Comparison of ENCODE assay signal across 11 mouse cellular contexts in genomic region chr2:155278361-155278760, GRCm38 (mm10). TPM values are rescaled to one million over a fixed set of nuclear protein-coding genes. Genes with fewer than 3 reads are reported as not detected.
DNase-seq lines count a peak whose midpoint lies in the region; TF ChIP-seq lines count a peak whose summit lies in the region.
"Had no signal": no experiment of that assay in that cellular context is flagged by ENCODE, and none has a peak within 500 bp of the region (broad histone marks: within the 10 kb centered on the region; RNA-seq: fewer than 3 reads in every experiment).

No protein-coding gene starts in this region.

- H3K4me3 ChIP-seq in kidney, adult 2 months (ENCODE audit: insufficient read depth, low read depth, low read length) = no peak overlapping the region
- H3K4me3 ChIP-seq in lung, adult 2 months (replicated peaks; ENCODE audit: extremely low read depth, low read depth, low read length) = peak overlapping the region; percentile 6
- H3K4me3 ChIP-seq: embryonic facial prominence, embryonic 12.5 days had no signal

- 90% methylated on average over 7 of the region's 7 CpGs for WGBS in kidney, adult 2 months
- WGBS in lung, adult 2 months = 66% methylated on average over 7 of the region's 7 CpGs

- H3K27me3 ChIP-seq in kidney, adult 2 months (replicated peaks; ENCODE audit: control insufficient read depth, insufficient read depth, low read length) = no peaks in the 10 kb centered on the region
- H3K27me3 ChIP-seq: CH12.LX; embryonic facial prominence, embryonic 12.5 days had no signal

- no peak overlapping the region for H3K27ac ChIP-seq in kidney, adult 2 months (ENCODE audit: insufficient read depth, low read depth, low read length)
- H3K27ac ChIP-seq: embryonic facial prominence, embryonic 12.5 days had no signal

- peak; percentile 24 for DNase-seq in kidney, adult 2 months
- DNase-seq in kidney, postnatal 4 days = no peak
- peak; percentile 79 for DNase-seq in adrenal gland, postnatal 25 days
- peak; percentile 96 for DNase-seq in fat pad, adult 2 months (ENCODE audit: extremely low read depth, low read depth, low spot score)
- DNase-seq in lung, adult 2 months = peak; percentile 67
- no peak for DNase-seq in frontal cortex, postnatal 14 days (ENCODE audit: low spot score in 2 of 2)
- no peak for DNase-seq in left cerebral cortex, adult 18-20 months (ENCODE audit: low spot score in 2 of 2)
- DNase-seq in spleen, postnatal 10 days (ENCODE audit: low spot score in 2 of 2) = no peak
- DNase-seq: thymus, postnatal 25 days had no signal

- TF ChIP-seq CTCF in kidney, adult 2 months (conservative IDR thresholded peaks at IDR 0.05; ENCODE audit: insufficient read depth, insufficient read length, low read depth, low read length) = no peak
- TF ChIP-seq CTCF in lung, adult 2 months (IDR thresholded peaks at IDR 0.05; ENCODE audit: insufficient read depth, low read length) = no peak

- H3K4me1 ChIP-seq in kidney, adult 2 months (ENCODE audit: control insufficient read depth, insufficient read depth, low read length) = peaks cover 7% of the 10 kb centered on the region; the same call in 1 of the 2 replicates
- H3K4me1 ChIP-seq in lung, adult 2 months (ENCODE audit: control insufficient read depth, insufficient read depth, low read length) = peaks cover 9% of the 10 kb centered on the region

- no peak for TF ChIP-seq POLR2A in kidney, adult 2 months (IDR thresholded peaks at IDR 0.05; ENCODE audit: low read depth, low read length)
- no peak for TF ChIP-seq POLR2A in lung, adult 2 months (IDR thresholded peaks at IDR 0.05; ENCODE audit: borderline replicate concordance, extremely low read depth, low read depth, low read length)

- no peaks in the 10 kb centered on the region for H3K36me3 ChIP-seq in kidney, adult 2 months (ENCODE audit: control insufficient read depth, insufficient read depth, low read length)

RNA-seq across cellular contexts. Expression of gene Map1lc3a, which starts 2.3 kb away (rescaled TPM):
- 212 and 233 TPM in 2 replicates for polyA plus RNA-seq in kidney, adult 2 months (2012; rRNA removed)
- 818 and 895 TPM in 2 replicates for total RNA-seq in adrenal gland, postnatal 25 days (2021)
- 359 and 502 TPM in 2 replicates for polyA plus RNA-seq in lung, adult 2 months (2012; rRNA removed)
- total RNA-seq in left cerebral cortex, adult 18-20 months (2021) = 100 to 1,000 TPM; 320 to 326 TPM

RNA-seq across cellular contexts. Expression of gene Dynlrb1, which starts 42.0 kb away (rescaled TPM):
- polyA plus RNA-seq in kidney, adult 2 months (2012; rRNA removed) = 327 and 373 TPM in 2 replicates
- total RNA-seq in adrenal gland, postnatal 25 days (2021) = 391 and 422 TPM in 2 replicates
- 171 and 226 TPM in 2 replicates for polyA plus RNA-seq in lung, adult 2 months (2012; rRNA removed)
- 100 to 1,000 TPM; 293 to 300 TPM for total RNA-seq in left cerebral cortex, adult 18-20 months (2021)

Comparison
In these comparisons a context has a peak if more than half of its experiments do, and no peak if none do; other contexts are left out.
1. DNase-seq: peak in kidney, adult 2 months (single experiment), adrenal gland, postnatal 25 days (single experiment), fat pad, adult 2 months (single experiment) and lung, adult 2 months (single experiment); none in kidney, postnatal 4 days (0 of 2), frontal cortex, postnatal 14 days (0 of 2), left cerebral cortex, adult 18-20 months (0 of 2) and spleen, postnatal 10 days (0 of 2).